Mouse (Mus musculus) left cerebral cortex, adult 8-10 months (tissue): ENCODE measurements at regions not wholly inside any gene's neighbourhood (a gene's known extent, or its start where the extent isn't known, plus 50 kb on each side); places are given as distances from the start of the nearest gene placed in this dataset.
"Not testable (repeated sequence)": the region's sequence is repeated elsewhere in the genome, so short reads cannot be mapped to it uniquely, and the experiment has no call there.

ENCODE experiments used
- DNase-seq, 2 experiments: peaks; one replicate each; pipeline ENCODE4 v3.0.0; 2022; ENCODE audit warnings: low spot score in 2 of 2

DNA sequence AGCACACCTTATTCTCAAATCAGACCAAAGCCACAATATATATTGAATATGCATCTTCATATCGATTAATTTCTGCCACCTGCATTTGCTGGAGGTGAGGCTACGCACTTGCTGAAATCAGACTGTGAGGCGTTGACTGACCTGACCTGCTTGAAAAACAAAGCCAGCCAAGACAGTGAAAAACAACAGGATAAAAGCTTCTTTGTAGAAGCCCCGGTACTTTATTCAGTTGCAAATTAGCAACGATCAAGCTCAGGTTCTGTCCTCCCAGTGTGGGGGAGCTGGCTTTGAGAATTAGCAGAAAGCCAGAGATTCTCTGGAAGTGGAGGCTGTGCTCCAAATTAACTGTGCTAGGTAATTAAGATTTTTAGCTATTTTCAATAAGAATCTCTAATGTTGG lies 100.6 kb downstream of the Vmn2r79 start:
- no peak for DNase-seq

DNA sequence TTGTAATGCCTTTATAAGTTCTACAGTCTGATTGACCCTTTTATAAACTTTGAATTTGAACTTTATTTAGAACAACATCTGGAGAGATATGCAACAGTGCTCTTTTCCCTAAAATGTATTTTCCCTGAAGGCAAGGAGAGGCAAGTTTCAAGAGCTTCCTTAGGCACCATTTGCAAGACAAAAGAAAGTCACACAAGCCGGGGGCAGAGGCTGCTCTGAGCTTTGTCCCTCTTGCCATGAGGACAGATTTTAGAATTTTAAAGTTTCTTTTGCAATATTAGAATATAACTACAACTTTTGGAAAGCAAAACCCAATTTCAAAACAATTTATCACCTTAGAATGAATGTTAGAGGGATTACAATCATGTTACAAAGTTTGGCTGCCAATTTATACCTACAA lies 103.7 kb downstream of the Vmn2r79 start:
- DNase-seq, result not testable (repeated sequence)

GRCm38 (mm10) chr7:87100377-87100776 lies 104.5 kb downstream of the Vmn2r79 start:
- DNase-seq, result not testable (repeated sequence)

DNA sequence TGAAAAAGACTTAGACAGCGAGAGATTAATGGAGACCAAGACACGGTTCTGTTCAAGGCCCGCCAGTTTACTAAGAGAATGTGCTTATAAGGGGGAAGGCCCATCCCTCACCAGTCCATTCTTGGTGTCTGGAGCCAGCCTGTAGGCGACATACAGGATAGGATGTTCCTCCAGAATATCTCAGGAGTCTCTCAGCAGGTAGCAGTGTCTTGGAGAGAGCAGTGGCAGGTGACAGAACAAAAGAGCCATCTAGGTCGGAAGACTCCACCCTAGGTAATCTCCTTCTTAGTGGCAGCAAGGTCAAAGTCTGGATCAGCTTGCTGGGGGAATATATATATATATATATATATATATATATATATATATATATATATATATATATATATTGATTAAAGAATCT lies 105.4 kb downstream of the Vmn2r79 start:
- DNase-seq, result not testable (repeated sequence)

GRCm38 (mm10) chr7:87110312-87110984 lies 114.5 kb downstream of the Vmn2r79 start:
- no peak for DNase-seq

DNA sequence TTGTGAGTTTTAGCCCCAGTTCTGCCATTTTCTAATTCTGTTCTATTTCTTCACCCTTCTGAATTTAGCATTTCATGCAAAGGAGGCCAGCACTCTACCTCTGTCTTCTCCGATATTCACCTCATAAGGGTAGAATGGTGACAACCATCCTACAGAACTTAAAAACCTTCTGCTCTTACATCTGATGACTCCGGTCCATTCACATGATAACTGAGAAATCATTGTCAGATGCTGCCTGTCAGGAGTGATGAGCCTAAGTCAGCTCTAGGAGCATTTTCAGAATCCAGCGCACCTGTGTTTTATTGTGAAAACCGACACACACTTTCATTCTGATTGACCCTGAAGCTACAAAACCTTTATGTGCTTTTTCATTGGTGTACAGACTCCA lies 115.1 kb downstream of the Vmn2r79 start:
- no peak for DNase-seq

- DNase-seq, result peak in 1 of 2 experiments; percentile 7
These were observed 117.7 kb downstream of the Vmn2r79 start for GRCm38 (mm10) chr7:87113654-87114053.

DNA sequence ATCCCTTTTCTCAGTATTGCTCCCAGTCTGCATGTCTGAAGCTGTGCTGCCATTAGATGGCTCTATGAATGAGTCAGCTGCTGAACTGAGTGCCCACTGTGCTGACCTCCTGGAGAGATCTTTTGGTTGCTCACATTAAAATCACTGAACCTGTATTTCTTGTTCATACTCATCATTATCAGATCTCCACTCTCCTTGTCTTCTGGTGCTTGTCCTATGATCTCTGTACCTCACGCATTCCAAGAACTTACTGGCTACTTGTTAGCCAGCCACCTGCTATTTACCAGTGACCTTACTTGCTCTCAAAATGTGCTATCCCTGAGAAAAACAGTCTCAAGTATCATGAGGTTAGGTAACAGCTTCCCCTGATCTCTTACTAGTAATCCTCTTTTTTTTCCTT lies 123.4 kb upstream of the Nox4 start:
- DNase-seq, result no peak

DNA sequence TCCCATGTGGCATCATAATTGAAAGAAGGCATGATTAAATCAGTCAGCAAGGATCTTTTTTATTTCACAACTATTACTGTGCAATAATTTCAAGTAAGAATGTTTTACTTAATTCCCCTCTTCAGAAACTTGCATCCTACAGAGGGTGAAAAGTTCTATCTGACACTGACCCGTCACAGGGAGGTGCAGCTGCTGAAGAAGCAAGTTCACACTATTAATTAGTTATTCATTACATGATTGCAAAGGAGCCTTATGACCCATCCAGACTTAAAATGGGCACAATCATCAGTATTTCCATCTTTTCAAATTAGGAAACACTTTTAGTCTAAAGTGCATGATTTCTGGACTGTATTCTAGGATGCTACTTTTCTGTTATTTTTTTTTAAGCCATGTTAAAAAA lies 100.0 kb upstream of the Nox4 start:
- DNase-seq, result no peak

DNA sequence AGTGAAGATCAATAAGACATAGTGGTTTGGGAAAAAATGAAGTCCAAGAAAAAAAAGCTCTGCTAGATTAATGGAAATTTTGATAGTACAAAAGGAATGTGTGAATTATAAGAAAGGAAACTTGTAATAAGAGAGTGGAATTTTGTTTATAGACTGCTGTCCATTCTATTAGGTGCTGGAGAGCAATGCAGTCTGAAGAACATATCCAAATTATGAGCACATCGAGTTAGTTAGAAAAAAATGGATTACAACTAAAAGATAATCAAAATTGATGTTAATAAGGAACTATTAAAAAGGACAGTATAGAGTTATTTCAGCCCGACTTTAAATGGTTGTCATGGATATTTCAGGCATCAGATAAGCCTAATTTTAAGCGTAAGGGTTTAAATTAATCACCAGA lies 98.2 kb upstream of the Nox4 start:
- no peak for DNase-seq

- DNase-seq, result no peak
These were observed 97.2 kb upstream of the Nox4 start for GRCm38 (mm10) chr7:87148681-87149080.

DNA sequence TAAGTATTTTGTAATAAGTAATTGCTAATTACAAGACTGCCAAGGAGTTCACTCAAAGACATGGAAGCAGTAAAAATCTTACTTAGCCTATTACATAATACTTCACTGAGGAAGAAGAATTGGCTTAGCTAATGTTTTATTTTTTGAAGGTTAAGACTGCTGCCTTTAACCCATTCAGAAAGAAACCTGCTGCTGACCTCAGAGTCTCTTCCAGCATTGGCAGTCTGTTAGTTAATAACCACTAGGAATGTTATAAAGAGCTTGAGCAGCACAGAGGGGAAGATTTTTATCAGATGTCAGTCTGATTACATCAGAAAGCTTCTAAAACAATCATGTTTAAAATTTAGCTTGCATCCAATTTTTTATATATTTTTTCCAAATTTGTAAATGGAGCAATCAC lies 94.9 kb upstream of the Nox4 start:
- DNase-seq, result no peak

DNA sequence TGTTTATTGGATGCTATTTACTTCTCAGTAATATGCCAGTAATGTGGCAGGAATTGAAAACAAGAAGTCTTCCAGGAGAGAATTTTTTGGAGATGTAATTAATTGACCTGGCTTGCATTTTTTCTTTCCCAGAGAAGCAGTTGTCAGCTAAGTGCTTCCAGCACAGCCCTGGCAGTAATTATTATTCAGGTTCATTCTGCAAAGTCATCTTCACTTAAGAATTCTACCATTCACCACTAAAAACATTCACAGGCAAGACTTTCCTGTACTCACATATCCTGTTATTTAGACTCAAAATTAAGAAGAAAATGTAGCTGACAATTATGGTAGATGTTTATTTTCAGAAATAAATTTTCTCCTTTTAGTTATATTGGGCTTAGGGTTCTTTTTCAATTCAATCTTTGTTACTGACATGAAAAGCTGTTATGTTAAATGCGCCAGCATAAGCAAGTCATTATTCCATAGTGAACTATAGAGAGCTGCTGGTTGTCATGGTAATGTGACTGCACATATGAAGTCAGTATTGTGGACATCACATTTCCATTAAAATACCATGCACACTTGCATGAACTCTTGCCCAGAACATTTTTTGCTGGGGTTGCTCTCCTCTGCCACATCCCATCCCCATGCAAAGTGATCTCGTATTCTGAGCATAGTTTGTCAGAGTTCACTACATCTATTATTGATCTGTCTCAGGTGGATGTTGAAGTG lies 59.3 kb upstream of the Nox4 start:
- DNase-seq, result no peak

GRCm38 (mm10) chr7:87195647-87196046 lies 50.2 kb upstream of the Nox4 start:
- no peak for DNase-seq
